Mouse (Mus musculus) stomach, postnatal 0 days (tissue): ENCODE measurements around the gene Trpm3.

Source experiments
- CTCF ChIP-seq: IDR thresholded peaks from 2 replicates; pipeline ENCODE4 v1.5.1; 2016; ENCODE audit warnings: antibody characterized with exemption, low read depth, mild to moderate bottlenecking, moderate library complexity
- EP300 ChIP-seq: optimal IDR thresholded peaks from 2 replicates; pipeline ENCODE3; 2016; ENCODE audit warnings: antibody characterized with exemption

GRCm38 (mm10) chr19:22596715-22597114, 457.9 kb downstream of the Trpm3 start:
- TF ChIP-seq EP300, result no peak
- no peak for TF ChIP-seq CTCF
